Mouse (Mus musculus) urinary bladder, postnatal 36 days (tissue): ENCODE measurements around the gene Arid4a.
A peak's percentile ranks its signal among the peaks of the same experiment; 100 is the strongest.

ENCODE experiments used
- DNase-seq, 2 experiments: peaks; one replicate each; pipeline ENCODE4 v3.0.0; 2022; ENCODE audit warnings: low spot score in 2 of 2, mixed read lengths in 1 of 2

Arid4a gene

GRCm38 (mm10) chr12:71147641-71148040 lies 131.9 kb downstream of the Arid4a start:
- peak in 1 of 2 experiments; percentile 15 for DNase-seq
